Mouse (Mus musculus) left cerebral cortex, postnatal 14 days (tissue): ENCODE measurements at regions not wholly inside any gene's neighbourhood (a gene's known extent, or its start where the extent isn't known, plus 50 kb on each side); places are given as distances from the start of the nearest gene placed in this dataset.
A peak's percentile ranks its signal among the peaks of the same experiment; 100 is the strongest.

ENCODE experiments used
- DNase-seq, 2 experiments: peaks; one replicate each; pipeline ENCODE4 v3.0.0; 2021 to 2022; ENCODE audit warnings: low spot score in 2 of 2, mixed read lengths in 1 of 2
- intact Hi-C: fragments of 180-260 bp; cut with DNase I; formaldehyde crosslinking; loops from one replicate; pipeline ENCODE4 v1.15.1; 2025

DNA sequence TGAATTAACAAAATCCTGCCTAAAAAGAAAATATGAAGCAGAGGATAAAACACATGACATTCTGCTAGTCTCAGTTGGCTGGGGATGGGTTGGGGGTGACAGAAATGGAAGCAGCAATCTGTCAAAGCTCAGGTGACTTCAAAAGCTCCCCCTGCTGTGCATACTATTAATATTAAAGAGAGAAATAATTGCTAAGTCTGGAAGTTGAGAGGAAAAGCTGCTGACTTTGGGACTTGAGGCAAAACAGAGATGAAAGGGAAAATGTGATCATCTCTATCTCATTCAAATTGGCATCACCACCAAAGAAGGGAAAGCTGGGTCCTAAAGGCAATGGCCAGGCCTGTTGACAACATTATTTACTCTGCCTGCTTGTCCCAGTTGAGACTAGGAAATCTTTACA, 90.8 kb downstream of the Rpe65 start:
- intact Hi-C loops = no loop called here

DNA sequence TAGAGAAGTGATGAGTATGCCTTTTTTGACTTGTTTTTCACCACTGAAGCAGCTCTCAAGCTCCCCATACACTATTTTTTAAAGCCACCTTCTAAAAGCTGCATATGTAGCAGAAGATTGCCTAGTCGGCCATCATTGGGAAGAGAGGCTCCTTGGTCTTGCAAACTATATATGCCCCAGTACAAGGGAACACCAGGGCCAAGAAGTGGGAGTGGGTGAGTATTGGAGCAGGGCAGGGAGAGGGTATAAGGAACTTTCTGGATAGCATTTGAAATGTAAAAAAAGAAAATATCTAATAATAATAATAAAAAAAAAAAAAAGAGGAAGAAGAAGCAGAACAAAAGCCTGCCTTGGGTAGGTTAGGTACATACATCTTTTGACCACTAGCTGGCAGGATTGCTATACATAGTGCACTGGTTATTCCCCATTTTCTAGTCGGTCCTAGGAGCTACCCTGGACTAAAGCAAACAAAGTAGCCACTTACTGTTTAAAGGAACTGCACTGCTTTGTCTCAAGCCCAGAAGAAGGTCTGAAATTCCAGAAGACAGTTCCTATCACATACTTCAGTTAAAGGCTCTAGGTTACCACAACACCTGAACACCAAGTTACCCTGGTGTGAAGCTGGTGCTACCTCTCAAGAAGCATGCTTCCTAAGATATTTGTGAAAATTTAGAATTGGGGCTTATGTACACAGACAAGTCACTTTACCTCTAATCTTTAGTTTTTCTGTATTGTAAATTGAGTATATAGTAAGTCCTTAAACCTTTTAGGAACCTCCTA, 114.9 kb upstream of the Wls start:
- DNase-seq = peak in 1 of 2 experiments; percentile 5
- intact Hi-C loops = no loop called here

More for the DNA sequence above, 90.8 kb downstream of the Rpe65 start:
- no peak for DNase-seq

DNA sequence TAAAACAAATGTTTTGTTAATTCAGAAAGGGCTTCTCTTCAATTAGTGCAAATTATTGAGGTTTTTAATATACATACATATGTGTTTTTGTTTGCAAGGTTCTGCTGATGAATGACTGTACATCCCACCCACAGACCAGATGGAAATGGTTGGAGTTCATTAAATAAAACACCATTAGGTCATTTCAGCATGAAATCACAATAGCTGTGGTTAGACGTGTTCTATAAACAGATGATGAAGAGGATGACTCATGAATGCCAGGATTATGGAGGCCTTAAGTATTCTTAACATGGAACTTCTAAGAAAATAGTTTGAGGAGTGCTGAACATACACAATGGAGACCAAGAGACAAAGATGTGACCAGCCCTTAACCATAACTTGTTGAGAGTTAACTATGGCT, 107.3 kb upstream of the Wls start:
- intact Hi-C loops = no loop called here

DNA sequence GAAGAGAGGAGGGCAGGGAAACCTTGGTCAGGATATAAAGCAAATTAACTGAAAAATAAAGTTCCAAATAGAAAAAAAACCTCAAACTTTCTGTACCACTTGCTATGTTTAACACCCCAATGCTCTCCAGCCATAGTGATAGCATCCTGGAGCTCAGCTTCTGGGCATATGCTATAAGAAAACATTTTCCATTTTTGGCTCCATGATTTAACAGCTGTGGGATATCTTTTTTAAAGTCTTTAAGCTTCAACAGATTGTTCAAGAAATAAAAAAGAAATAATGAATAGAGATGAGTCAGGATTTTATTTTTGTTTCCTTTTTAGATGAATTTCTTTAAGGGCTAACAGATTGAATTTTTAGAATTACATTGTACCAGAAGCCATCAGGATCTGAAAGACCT, 106.3 kb upstream of the Wls start:
- intact Hi-C loops = no loop called here
- peak in 1 of 2 experiments; percentile 21 for DNase-seq

More for the DNA sequence above, 107.3 kb upstream of the Wls start:
- no peak for DNase-seq

DNA sequence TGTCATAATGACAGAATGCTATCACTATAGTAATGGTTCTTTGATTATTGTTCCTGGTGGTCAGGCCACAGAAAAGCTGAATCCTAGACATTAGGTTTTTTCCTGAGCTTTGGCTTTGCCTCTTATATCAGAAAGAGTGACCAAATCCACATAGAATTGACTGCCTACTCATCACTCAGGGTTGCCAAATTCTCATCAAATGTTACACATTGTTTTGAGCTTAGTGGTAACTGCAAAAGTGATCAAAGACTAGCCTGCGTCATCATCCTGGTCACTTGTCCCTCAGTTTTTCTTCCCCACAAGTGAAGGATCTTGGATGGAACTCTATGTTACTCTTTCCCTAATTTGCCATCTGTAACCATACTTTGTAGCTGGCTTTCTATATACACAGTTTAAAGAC, 104.9 kb upstream of the Wls start:
- intact Hi-C loops = no loop called here
- DNase-seq = no peak

DNA sequence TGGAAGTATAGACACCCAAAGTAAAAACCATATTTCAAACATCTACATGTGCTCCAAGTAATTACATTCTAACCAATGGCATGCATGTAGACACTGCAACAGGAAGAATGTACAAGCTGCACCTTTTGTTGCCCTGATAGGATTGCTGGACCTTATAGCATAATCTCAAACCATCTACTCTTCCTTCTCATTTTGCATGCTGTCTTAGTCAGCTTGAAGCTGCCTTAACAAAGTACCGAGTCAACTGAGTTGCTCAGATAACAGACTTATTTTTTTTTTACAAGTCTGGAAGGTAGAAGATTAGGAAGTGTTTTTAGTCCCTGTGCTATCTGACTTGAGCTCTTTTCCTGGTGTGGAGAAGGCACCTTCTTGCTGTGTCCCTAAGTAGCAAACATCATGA, 103.4 kb upstream of the Wls start:
- DNase-seq = no peak
- intact Hi-C loops = no loop called here

DNA sequence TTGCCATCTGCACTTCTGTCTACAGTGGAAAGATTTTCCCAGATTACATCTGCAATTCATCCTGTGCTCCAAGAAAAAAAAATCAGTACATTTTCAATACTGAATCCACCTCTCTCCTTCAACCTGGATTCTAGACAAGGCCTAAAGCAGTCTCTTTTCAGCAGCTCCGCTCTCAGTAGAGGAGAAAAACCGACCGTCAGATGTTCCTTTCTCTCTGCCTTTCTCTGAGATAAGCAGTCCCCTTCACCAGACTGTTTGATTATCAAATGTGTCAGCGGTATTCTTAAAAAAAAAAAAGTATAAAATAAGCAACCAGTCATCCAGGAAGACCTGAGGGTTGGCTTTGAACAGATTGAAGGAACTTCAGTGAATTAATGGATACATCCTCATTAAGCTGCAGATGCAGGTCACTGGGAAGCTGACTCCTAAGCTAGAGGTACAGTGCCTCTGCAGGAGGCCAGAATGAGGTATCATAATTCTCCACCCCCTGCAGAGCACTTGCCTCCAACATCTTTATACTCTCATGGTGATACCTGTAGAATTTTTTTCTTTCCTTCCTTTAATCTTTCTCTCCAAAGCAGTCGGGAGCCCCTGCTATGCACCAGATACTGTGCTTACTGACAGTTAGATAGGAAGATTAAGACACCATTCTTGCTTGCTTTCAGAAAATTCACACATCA, 98.7 kb upstream of the Wls start:
- intact Hi-C loops = no loop called here
- no peak for DNase-seq

DNA sequence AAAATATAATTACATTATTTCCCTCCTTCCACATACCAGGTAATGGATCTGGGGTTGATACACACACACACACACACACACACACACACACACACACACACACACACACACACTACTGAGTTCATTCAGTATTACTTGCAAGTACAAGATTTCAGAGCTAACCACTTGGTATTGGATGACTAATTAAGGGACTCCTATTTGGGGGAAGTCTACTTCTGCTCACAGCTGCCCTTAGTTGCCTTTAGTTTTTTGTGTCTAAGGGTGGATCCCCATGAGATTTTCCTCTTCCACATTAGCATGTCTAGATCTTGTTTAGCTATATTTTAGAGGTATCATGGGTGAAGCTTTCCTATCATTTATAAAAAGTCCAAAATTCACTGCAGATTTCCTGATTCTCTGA, 97.7 kb upstream of the Wls start:
- intact Hi-C loops = no loop called here
- DNase-seq = no peak

DNA sequence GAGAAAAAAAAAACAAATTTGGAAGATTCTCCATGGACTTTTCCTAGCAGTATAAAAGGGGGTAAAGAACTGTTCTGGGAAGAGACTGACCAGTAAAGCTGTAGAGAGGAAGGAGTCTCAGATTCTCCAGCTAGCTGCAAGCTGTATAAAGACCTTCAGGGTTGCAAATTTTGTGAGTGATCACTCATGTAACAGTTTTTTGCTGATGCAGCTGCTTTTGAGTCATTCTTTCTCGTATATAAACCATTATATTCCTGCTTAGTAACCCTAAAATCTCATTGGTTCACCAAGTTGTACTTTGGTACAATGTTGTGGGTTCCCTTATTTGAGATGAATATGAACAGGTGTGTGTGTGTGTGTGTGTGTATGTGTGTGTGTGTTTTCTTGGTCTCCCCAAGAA, 79.7 kb upstream of the Wls start:
- intact Hi-C loops = no loop called here
- no peak for DNase-seq

DNA sequence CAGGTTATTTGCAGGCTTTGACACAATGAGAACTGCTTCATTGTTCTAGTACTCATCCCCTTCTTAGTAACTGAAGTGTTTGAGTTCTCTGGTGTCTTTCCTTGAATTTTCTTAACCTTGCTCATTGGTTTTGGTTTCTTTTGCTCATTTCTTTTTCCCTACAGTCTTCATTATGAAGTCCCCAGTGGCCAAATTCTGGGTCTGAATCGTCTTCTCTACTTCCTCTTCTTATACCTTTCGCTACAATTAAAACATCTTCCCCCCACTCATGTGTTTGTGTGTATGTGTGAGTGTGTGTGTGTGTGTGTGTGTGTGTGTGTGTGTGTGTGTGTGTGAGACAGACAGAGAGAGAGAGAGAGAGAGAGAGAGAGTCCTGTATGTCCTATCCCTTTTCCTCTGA, 79.2 kb upstream of the Wls start:
- intact Hi-C loops = no loop called here
- DNase-seq = no peak

DNA sequence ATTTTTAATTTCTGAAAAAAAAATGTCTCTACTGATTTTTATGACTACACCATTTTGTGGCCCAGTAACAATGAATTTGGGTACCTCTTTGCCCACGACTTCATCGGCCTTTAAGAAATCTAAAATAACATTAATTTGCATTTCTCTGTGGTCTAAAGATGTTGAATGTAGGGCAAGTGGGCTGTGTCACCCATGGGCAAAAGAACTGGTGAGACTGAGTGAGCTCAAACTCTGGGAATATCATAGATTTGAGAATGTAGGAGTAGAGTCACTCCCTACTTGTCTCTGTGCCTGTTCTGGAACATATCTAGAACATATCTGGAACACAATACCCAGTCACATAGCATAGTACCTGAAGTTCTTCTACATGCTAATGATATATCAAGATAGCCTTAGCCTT, 78.5 kb upstream of the Wls start:
- intact Hi-C loops = no loop called here
- DNase-seq = no peak

DNA sequence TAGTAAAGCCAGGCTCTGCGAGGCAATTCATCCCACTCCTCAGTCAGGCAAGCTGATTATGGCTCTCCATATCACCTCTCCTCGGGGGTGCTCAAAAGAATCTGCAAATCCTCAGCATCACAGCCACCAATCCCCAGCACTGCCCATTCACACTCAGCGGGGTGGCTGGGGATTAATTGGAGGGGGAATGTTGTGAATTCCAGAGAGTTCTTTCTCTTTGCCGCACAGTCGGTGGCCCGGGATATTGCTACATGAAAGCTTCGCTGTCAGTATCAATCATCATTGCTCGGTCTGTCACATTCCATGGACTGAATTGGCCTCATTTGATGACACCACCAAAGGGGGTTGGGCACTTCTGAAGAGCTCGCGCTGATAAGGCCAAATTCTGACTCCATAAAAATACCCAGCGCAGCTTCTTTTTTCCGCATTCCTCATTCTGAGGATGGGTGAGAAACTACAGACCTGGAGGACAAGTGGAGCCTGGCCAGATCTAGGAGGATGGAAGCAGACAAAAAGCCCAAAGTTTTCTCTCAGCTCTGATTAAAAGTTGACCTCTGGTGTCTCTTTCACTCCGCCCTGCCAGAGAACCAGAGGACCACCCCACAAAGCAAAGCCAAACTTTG, 57.1 kb upstream of the Wls start:
- DNase-seq = no peak
- intact Hi-C loops = no loop called here

DNA sequence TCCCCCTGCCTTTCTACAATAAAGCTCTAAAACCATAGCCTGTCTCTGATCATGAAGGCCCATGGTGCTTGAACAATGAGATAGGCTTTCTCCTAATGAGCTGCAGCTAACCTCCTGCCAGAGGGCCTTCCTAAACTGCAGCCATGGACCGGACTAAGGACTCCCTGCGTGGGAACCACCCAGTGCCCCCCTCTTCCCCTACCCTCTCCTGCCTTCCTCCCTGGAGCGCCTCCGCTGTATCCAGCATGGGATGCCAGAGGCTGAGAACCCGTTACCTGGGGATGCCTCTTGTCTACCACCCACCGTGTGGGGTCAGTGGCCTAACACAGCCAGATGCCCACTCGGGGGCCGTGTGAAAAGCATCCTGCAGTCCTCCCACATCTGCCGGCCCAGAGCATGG, 51.7 kb upstream of the Wls start:
- intact Hi-C loops = no loop called here
- no peak for DNase-seq
